Mouse (Mus musculus) testis, adult 2 months (tissue): ENCODE measurements at regions not wholly inside any gene's neighbourhood (a gene's known extent, or its start where the extent isn't known, plus 50 kb on each side); places are given as distances from the start of the nearest gene placed in this dataset.
A peak's percentile ranks its signal among the peaks of the same experiment; 100 is the strongest.

Experiments
- H3K27ac ChIP-seq: fragments of 200-500 bp; 2 replicates; pipeline ENCODE4 v1.5.1; 2012; ENCODE audit warnings: low read depth, low read length; ENCODE audit not compliant: control insufficient read depth, insufficient read depth
- H3K27me3 ChIP-seq: fragments of 200-500 bp; 2 replicates; pipeline ENCODE4 v1.6.1; 2012; ENCODE audit warnings: mild to moderate bottlenecking, low read length, moderate library complexity; ENCODE audit not compliant: control insufficient read depth, insufficient read depth
- H3K36me3 ChIP-seq: fragments of 200-500 bp; 2 replicates; pipeline ENCODE4 v1.6.1; 2012; ENCODE audit warnings: mild to moderate bottlenecking, low read length; ENCODE audit not compliant: control insufficient read depth, insufficient read depth
- H3K4me1 ChIP-seq: fragments of 200-500 bp; 2 replicates; pipeline ENCODE4 v1.6.1; 2012; ENCODE audit warnings: low read length; ENCODE audit not compliant: control insufficient read depth, insufficient read depth
- H3K4me3 ChIP-seq: fragments of 200-500 bp; 2 replicates; pipeline ENCODE4 v1.5.1; 2012; ENCODE audit warnings: low read depth, mild to moderate bottlenecking, low read length, moderate library complexity, mixed read lengths; ENCODE audit not compliant: control insufficient read depth
- CTCF ChIP-seq: fragments of 200-500 bp; IDR thresholded peaks from 2 replicates; pipeline ENCODE4 v1.5.1; 2012; ENCODE audit warnings: low read depth, mild to moderate bottlenecking, inconsistent platforms, low read length, moderate library complexity; ENCODE audit not compliant: control insufficient read depth, insufficient read depth, insufficient replicate concordance
- POLR2A ChIP-seq: fragments of 200-500 bp; IDR thresholded peaks from 2 replicates; pipeline ENCODE4 v1.6.1; 2012; ENCODE audit warnings: low read depth, mild to moderate bottlenecking, inconsistent platforms, low read length, moderate library complexity; ENCODE audit not compliant: control insufficient read depth

DNA sequence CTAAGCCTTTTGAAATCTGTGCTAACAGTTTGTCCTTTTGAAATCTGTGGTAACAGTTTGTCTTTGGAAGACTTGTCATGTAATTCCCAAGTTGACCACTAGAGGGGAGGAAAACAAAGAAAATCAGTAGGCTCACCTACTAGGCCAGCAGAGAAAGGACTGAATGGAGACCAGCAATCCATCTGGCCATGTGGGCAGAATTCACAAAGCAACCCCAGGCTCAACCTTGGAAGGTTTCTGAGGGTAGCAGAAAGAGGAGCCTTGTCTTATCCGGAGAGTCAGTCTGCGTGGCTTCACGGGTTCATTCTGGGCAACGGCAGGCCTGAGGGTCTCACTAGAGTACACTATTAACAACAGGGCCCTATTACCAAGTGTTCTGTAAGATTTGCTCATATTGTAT, 319.2 kb upstream of the Sphkap start:
- TF ChIP-seq POLR2A (no peak), CTCF (peak; percentile 12; the same call in 1 of the 2 replicates)
- no peak overlapping the region for H3K27ac ChIP-seq
- no peak overlapping the region for H3K4me3 ChIP-seq
- no peaks in the 10 kb centered on the region for H3K36me3 ChIP-seq
- no peaks in the 10 kb centered on the region for H3K27me3 ChIP-seq
- H3K4me1 ChIP-seq, result no peaks in the 10 kb centered on the region

DNA sequence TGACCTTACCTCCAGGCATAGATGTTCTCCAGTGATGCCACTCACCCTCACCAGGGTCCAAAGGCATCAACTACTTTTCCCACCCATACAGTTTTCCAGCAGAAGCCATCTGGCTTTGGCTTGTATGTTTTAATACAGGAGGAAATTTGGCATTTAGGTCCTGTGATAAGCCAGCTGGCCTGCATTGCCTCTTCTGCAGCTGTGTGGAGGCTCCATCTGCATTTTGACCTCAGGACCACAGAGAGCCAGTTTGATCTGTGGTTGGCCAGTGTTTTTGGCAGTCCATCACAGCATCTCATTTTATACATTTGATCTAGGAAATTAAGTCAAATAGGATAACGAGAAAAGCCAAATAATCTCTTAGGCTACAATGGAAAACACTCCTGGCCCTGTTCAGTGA, 315.1 kb upstream of the Sphkap start:
- H3K27ac ChIP-seq, result no peak overlapping the region
- H3K4me1 ChIP-seq, result no peaks in the 10 kb centered on the region
- no peaks in the 10 kb centered on the region for H3K27me3 ChIP-seq
- H3K4me3 ChIP-seq, result no peak overlapping the region
- TF ChIP-seq CTCF, result no peak
- H3K36me3 ChIP-seq, result no peaks in the 10 kb centered on the region

DNA sequence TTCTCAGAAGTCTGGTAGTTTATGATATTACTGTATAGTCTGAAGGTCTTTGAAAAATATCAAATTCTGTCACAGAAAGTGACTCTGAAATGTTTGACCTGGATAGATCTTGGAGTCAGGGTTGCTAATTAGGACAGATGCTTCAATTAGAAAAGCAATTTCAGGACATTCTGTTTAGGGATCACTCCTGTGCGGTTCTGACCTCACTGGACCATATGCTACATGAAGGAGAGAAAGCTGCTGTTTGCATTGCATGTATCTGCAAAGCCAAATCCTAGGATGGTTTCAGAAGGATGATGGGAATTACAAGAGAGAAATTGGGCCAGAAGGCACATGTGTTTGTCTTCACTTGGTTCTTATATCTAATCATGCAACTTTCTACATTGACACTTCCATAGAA, 312.2 kb upstream of the Sphkap start:
- Histone ChIP-seq H3K4me1 (no peaks in the 10 kb centered on the region), H3K27ac (no peak overlapping the region), H3K27me3 (no peaks in the 10 kb centered on the region), H3K4me3 (no peak overlapping the region), H3K36me3 (no peaks in the 10 kb centered on the region)
- TF ChIP-seq POLR2A (no peak), CTCF (no peak)

DNA sequence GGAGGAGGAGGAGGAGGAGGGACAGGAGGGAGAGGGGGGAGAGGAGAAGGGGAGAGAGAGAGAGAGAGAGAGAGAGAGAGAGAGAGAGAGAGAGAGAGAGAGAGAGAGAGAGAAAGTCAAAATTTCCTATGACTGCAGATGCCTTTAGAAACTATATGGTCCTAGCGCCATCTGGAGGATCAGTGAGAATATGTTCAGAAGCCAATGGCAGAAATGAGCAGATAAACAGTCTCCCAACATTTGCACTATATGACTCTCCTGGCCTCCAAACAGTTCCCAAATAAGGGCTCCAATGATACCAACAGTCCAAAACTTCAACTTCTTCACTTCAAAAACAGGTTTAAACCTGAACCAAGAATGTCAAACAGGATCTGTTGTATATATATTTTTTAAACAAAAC, 309.1 kb upstream of the Sphkap start:
- Histone ChIP-seq H3K27me3 (no peaks in the 10 kb centered on the region), H3K27ac (no peak overlapping the region), H3K4me3 (no peak overlapping the region), H3K36me3 (no peaks in the 10 kb centered on the region), H3K4me1 (no peaks in the 10 kb centered on the region)
- TF ChIP-seq CTCF, result no peak
- TF ChIP-seq POLR2A, result no peak

DNA sequence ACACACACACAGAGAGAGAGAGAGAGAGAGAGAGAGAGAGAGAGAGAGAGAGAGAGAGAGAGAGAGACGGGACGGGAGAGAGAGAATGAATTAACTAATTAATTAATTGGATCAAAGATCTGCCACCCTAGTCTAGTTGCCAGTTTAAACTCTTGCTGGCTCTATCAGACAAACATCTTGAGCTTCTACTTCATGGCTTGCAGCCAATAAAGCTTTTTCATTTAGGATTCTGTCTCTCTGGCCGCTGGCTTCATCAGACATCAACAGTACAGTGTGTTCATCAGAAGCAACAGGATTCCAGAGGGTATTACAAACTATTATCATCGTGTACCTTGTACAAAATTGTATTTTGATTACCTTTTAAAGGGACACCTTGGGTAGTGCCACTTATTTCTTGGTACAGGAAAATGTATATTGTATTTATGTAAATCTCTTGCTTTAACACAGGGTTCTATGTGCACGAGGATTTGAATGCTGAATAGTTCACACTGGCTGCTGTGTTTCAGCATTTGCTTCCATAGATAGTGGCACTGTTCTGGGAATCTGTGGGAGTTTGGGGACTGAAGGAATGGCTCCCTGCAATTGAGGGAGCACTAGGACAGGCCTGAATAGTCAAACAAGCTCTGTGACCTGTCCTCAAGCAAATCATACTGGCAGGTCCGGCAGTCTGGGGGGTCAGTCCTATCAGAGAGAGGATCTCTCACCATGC, 293.9 kb upstream of the Sphkap start:
- TF ChIP-seq CTCF, result no peak
- no peak for TF ChIP-seq POLR2A
- Histone ChIP-seq H3K27me3 (no peaks in the 10 kb centered on the region), H3K36me3 (no peaks in the 10 kb centered on the region), H3K4me1 (no peaks in the 10 kb centered on the region), H3K4me3 (no peak overlapping the region), H3K27ac (no peak overlapping the region)

DNA sequence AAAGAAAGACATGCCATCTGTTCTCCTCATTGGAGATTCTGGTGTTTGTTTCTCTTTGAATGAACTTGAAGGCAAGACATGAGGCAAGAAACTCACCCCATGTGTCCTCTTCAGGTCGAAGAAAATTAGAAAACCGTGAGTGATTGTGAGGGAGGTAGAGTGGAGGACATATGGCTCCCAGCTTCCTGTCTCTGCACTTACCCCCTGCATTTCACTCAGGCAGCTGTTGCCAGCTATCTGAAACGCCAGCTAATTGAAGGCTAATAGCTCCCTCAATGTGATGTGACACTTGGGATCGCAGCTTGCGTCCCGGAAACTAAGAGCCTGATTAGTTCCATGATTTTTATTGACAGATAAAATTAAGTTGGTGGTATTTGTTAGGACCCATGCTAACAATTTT, 289.4 kb upstream of the Sphkap start:
- Histone ChIP-seq H3K36me3 (no peaks in the 10 kb centered on the region), H3K27ac (no peak overlapping the region)
- TF ChIP-seq CTCF (no peak), POLR2A (no peak)

DNA sequence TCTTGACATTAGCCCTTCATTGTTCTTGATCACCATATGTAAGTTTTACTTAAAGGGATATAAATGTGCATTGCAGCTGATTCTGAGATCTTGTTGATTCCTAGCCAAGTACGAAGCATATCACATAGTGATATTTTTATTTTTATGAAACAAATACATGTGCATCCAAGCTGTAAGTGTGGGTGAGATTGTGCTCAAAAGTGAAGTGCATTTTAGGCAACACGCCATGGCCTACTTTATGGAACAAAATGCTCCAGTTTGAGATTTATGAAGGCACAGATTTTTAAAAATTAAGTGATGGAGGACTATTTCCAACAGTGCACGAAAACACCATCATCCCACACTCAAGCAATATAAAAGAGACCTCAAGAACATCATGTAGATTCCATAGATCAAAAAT, 277.2 kb upstream of the Sphkap start:
- H3K27ac ChIP-seq, result no peak overlapping the region
- no peak for TF ChIP-seq CTCF
- TF ChIP-seq POLR2A, result no peak
- H3K27me3 ChIP-seq, result no peaks in the 10 kb centered on the region
- H3K4me1 ChIP-seq, result no peaks in the 10 kb centered on the region
- no peaks in the 10 kb centered on the region for H3K36me3 ChIP-seq
- H3K4me3 ChIP-seq, result no peak overlapping the region

More for the DNA sequence above, 289.4 kb upstream of the Sphkap start:
- Histone ChIP-seq H3K4me3 (no peak overlapping the region), H3K27me3 (no peaks in the 10 kb centered on the region), H3K4me1 (no peaks in the 10 kb centered on the region)

DNA sequence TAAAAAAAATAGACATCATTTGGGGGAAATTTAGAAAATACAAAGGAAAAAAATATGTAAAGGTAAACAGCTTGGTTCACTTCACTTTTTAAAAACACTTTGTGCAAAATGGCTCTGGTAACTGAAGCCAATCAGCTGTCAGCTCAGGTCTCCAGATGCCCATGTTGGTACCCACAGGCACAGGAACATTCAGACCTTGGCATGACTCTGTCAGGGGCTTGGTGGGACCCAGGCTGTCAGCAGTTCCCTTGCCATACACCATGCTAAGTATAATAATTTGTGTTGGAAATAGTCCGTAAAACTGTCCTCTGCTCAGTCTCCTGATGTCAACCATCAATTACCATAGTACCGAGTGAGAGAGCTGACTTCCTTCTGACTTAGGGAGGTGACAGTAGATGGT, 257.3 kb upstream of the Sphkap start:
- no peaks in the 10 kb centered on the region for H3K36me3 ChIP-seq
- H3K27me3 ChIP-seq, result no peaks in the 10 kb centered on the region
- no peak overlapping the region for H3K27ac ChIP-seq
- H3K4me1 ChIP-seq, result no peaks in the 10 kb centered on the region
- no peak overlapping the region for H3K4me3 ChIP-seq
- TF ChIP-seq POLR2A, result no peak
- no peak for TF ChIP-seq CTCF
